Mouse (Mus musculus) ES-Bruce4 (cell line): ENCODE measurements around the gene Ralb.

Experiments
- CTCF ChIP-seq: IDR thresholded peaks from one replicate; pipeline ENCODE4 v1.8.1; 2011; ENCODE audit warnings: low read depth, low read length
- EP300 ChIP-seq: IDR thresholded peaks from 2 replicates; pipeline ENCODE4 v1.6.1; 2011; ENCODE audit warnings: low read depth, low read length; ENCODE audit not compliant: insufficient read depth
- POLR2A ChIP-seq: IDR thresholded peaks from one replicate; pipeline ENCODE4 v1.8.1; 2011; ENCODE audit warnings: low read length; ENCODE audit not compliant: insufficient read depth

GRCm38 (mm10) chr1:119471793-119472396 is 32.7 kb downstream of the Ralb start:
- TF ChIP-seq CTCF (no peak), EP300 (no peak), POLR2A (no peak)
